Mouse (Mus musculus) heart, postnatal 0 days (tissue): ENCODE results near the gene Enox1. TPM values are rescaled to one million over a fixed set of nuclear protein-coding genes. Genes with fewer than 3 reads are reported as not detected.

Source experiments
- ATAC-seq: fragments of 200-750 bp; cut with Nextera tagmentation; 2 replicates; pipeline ENCODE4 v1.8.0; 2017; ENCODE audit warnings: low read depth, moderate number of reproducible peaks, moderate library complexity; ENCODE audit not compliant: insufficient read depth
- DNase-seq: peaks from one replicate; pipeline ENCODE4 v3.0.0-alpha.2; 2016; ENCODE audit warnings: low spot score
- H3K27ac ChIP-seq: fragments of 300-500 bp; sonication (generic); 2 replicates; pipeline ENCODE4 v1.5.1; 2014; ENCODE audit warnings: low read depth, mild to moderate bottlenecking
- H3K27me3 ChIP-seq: fragments of 300-500 bp; sonication (generic); 2 replicates; pipeline ENCODE4 v1.6.1; 2014; ENCODE audit warnings: low read length, mixed read lengths; ENCODE audit not compliant: control insufficient read depth, insufficient read depth
- H3K36me3 ChIP-seq: fragments of 300-500 bp; sonication (generic); replicated peaks from 2 replicates; pipeline ENCODE4 v1.6.1; 2014; ENCODE audit warnings: low read length, mixed read lengths; ENCODE audit not compliant: control insufficient read depth, insufficient read depth
- H3K4me1 ChIP-seq: fragments of 300-500 bp; sonication (generic); 2 replicates; pipeline ENCODE4 v1.6.1; 2014; ENCODE audit warnings: antibody characterized with exemption; ENCODE audit not compliant: control insufficient read depth, insufficient read depth
- H3K4me2 ChIP-seq: fragments of 300-500 bp; sonication (generic); 2 replicates; pipeline ENCODE4 v1.6.1; 2014; ENCODE audit warnings: low read depth, mild to moderate bottlenecking, low read length, moderate library complexity
- H3K4me3 ChIP-seq: fragments of 300-500 bp; sonication (generic); 2 replicates; pipeline ENCODE4 v1.5.1; 2014; ENCODE audit warnings: low read depth, low read length
- H3K9ac ChIP-seq: fragments of 300-500 bp; sonication (generic); replicated peaks from 2 replicates; pipeline ENCODE4 v1.6.1; 2014; ENCODE audit warnings: low read depth, low read length, mixed read lengths
- H3K9me3 ChIP-seq: fragments of 300-500 bp; sonication (generic); replicated peaks from 2 replicates; pipeline ENCODE4 v1.6.1; 2016; ENCODE audit warnings: low read length; ENCODE audit not compliant: control insufficient read depth
- CTCF ChIP-seq: IDR thresholded peaks from 2 replicates; pipeline ENCODE4 v1.5.1; 2016; ENCODE audit warnings: antibody characterized with exemption, control low read depth, low read depth
- EP300 ChIP-seq: IDR thresholded peaks from 2 replicates; pipeline ENCODE4 v1.6.1; 2016; ENCODE audit warnings: antibody characterized with exemption, low read depth
- WGBS: fragments of 180-500 bp; shearing (Covaris S2); extraction: QIAGEN DNeasy Blood & Tissue Kit; methylation state at CpG from one replicate; pipeline ENCODE4 v1.1.7; 2014; 5-methylcytosine and 5-hydroxymethylcytosine counted together
- polyA plus RNA-seq: library from polyadenylated mRNA; unstranded; fragments of >200 nt; fragmentation: Nextera tagmentation; extraction: Ambion mirVana; gene quantifications from 2 replicates; pipeline ENCODE4 v1.2.1, GENCODE M21; 2015
- total RNA-seq: library from RNA; depleted of rRNA; stranded (reverse); fragments of >200 nt; gene quantifications from 2 replicates; pipeline ENCODE4 v1.2.3, GENCODE M21; 2014; ENCODE audit warnings: low replicate concordance

Enox1 gene
- total and polyA plus RNA-seq, 2 experiments from 2014 or later, result 0.83 to 2.6 TPM

DNA sequence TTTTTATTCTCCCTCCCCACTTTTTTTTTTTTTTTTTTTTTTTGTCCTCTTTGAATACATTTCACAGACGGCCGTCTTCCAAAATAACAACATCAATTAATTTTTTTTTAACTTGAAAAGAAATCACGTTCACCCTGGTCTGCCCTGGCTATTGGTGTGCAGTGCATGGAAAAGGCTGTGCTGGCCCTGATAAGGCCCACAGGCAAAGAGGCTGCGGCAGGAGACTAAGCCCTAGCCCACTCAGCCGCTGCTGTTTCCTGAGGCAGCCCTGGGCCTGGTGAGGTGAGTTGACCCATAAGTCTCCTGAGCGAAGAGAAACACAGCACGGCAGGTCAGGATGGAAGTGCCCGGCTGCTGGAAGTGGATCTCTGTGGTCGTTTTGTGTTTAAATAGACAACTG is 349.8 kb downstream of the Enox1 start:
- WGBS, result 63% methylated on average over 9 of the region's 9 CpGs
- Histone ChIP-seq H3K27me3 (no peaks in the 10 kb centered on the region), H3K9me3 (no peaks in the 10 kb centered on the region), H3K27ac (no peak overlapping the region), H3K4me3 (no peak overlapping the region), H3K9ac (no peak overlapping the region), H3K4me1 (0 out of 2 replicates have a peak, but pooled peaks cover 6% of the 10 kb centered on the region), H3K36me3 (no peaks in the 10 kb centered on the region), H3K4me2 (no peak overlapping the region)
- DNase-seq (no peak), ATAC-seq (no peak)
- TF ChIP-seq EP300 (no peak), CTCF (no peak)

DNA sequence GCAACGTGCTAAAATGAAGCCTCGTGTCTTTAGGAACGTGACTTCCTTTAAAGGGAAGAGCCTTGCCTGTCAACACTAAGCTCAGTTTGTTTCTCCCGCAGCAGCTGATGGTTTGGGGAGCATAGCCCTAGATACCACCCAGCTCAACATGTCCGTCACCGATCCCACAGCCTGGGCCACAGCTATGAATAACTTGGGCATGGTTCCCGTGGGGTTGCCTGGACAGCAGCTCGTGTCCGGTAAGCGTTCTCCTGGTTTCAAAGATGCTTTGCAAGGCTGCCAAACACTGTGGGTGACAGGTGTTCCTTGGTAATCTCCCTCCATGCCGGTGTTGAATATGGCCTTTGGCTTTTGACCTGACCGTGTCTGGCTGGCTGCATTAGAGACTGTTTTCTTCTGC is 351.5 kb downstream of the Enox1 start:
- H3K4me3 ChIP-seq, result no peak overlapping the region
- no peaks in the 10 kb centered on the region for H3K36me3 ChIP-seq
- no peak overlapping the region for H3K27ac ChIP-seq
- H3K4me2 ChIP-seq, result no peak overlapping the region
- H3K27me3 ChIP-seq, result no peaks in the 10 kb centered on the region
- WGBS, result 36% methylated on average over 12 of the region's 12 CpGs
- TF ChIP-seq EP300 (no peak), CTCF (no peak)
- 0 out of 2 replicates have a peak, but pooled peaks cover under 1% of the 10 kb centered on the region for H3K9me3 ChIP-seq
- DNase-seq (peak; percentile 54), ATAC-seq (no peak)
- no peak overlapping the region for H3K9ac ChIP-seq
- H3K4me1 ChIP-seq, result 0 out of 2 replicates have a peak, but pooled peaks cover 6% of the 10 kb centered on the region

DNA sequence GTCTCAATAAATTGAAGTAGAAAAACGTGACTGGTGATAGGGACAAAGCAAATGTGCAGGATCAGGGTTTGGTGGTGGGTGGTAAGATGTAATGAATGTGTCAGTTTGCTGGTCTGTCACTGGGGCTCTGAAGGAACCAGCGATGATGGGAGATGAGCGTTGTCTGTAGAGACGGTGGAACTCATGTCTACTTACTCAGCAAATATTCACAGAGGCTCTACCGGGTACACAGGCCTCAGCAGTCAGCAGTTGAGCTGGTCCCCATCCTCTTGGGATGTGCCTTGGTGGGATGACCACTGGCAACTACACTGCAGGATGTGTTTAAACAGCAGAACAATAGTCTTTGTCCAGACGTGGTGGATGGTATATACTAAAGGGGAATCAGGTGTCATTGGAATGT is 352.5 kb downstream of the Enox1 start:
- Histone ChIP-seq H3K4me1 (0 out of 2 replicates have a peak, but pooled peaks cover 6% of the 10 kb centered on the region), H3K9ac (no peak overlapping the region), H3K9me3 (0 out of 2 replicates have a peak, but pooled peaks cover 4% of the 10 kb centered on the region), H3K27ac (no peak overlapping the region), H3K4me2 (no peak overlapping the region), H3K36me3 (no peaks in the 10 kb centered on the region), H3K4me3 (no peak overlapping the region), H3K27me3 (no peaks in the 10 kb centered on the region)
- TF ChIP-seq EP300 (no peak), CTCF (no peak)
- 85% methylated on average over 6 of the region's 6 CpGs for WGBS
- DNase-seq (no peak), ATAC-seq (no peak)

DNA sequence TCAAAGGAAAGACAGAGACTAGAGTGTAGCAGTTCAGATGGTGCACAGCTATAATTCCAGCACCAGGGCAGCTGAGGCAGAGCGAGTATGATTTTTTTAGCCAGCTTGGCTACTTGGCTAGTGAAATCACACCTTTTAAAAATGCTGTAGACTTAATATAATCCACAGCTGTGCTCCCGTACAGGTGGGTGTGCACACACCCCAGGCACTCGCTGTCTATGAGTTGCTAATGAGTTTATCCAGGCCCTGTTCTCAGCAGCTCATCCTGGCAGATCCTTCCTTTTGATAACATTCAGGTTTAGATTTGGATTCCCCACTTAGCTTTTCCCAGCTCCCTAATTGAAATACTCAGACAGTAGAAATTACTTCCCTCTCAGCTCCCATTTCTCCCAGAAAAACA is 353.4 kb downstream of the Enox1 start:
- H3K9me3 ChIP-seq, result 0 out of 2 replicates have a peak, but pooled peaks cover 4% of the 10 kb centered on the region
- no peaks in the 10 kb centered on the region for H3K36me3 ChIP-seq
- no peak overlapping the region for H3K4me2 ChIP-seq
- no peak for TF ChIP-seq EP300
- TF ChIP-seq CTCF, result no peak
- ATAC-seq (no peak), DNase-seq (no peak)
- 73% methylated on average over 3 of the region's 3 CpGs for WGBS
- no peaks in the 10 kb centered on the region for H3K27me3 ChIP-seq
- no peak overlapping the region for H3K9ac ChIP-seq
- 0 out of 2 replicates have a peak, but pooled peaks cover 6% of the 10 kb centered on the region for H3K4me1 ChIP-seq
- H3K27ac ChIP-seq, result no peak overlapping the region
- H3K4me3 ChIP-seq, result no peak overlapping the region

DNA sequence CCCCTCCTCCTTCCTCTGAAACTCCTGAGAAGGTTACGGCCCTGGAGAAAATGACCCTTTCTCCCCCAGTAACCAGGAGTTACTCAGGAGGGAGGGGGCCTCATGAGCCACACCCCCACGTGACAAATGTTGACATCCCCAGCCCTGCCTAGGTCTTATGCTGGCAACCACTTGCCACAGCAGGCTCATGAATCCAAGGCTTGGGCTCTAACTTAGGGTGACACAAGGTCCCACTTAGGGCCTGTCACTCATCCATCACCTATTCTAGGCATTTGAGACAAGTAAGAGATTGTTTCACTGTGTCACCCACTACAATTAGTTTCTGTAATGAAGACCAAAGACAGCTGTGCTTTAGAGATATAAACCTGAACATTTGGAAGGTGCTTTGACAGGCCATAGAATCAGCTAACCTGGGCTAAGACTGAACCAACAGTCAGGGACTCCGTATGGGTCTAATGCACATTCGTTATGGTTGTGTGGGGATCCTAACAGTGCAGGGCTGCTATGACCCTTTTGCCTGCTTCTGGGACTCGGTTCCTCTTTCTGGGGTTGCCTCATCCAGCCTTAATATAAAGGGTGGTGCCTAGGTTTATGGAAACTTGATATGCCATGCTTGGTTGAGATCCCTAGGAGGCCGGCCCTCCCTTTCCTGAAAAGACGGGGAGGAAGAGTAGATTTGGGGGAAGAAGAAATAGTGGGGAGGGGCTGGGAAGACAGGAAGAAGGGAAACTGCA is 354.7 kb downstream of the Enox1 start:
- Histone ChIP-seq H3K9ac (no peak overlapping the region), H3K4me2 (no peak overlapping the region), H3K9me3 (0 out of 2 replicates have a peak, but pooled peaks cover 4% of the 10 kb centered on the region), H3K4me1 (0 out of 2 replicates have a peak, but pooled peaks cover 6% of the 10 kb centered on the region), H3K27me3 (no peaks in the 10 kb centered on the region), H3K27ac (no peak overlapping the region), H3K36me3 (no peaks in the 10 kb centered on the region), H3K4me3 (no peak overlapping the region)
- ATAC-seq (no peak), DNase-seq (no peak)
- WGBS, result 76% methylated on average over 7 of the region's 7 CpGs
- TF ChIP-seq EP300 (no peak), CTCF (no peak)

DNA sequence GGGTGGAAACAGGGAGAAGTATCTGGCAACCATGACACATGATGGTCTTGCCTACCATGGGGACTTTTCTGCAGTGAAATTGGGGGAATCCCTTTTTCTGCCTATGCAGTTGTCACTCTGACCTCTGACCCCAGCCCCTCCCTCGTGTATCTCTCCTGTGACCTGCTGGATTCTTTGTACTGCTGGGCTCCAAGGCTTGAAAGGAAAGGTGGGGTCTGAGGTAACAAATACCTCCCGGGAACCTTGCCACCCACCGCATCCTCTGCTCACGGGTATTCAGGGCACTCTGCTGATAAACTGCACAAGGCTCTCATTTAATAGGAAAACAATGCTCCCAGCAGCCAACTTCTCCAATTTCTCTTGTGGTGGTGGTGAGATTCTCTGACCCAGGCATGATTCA is 361.5 kb downstream of the Enox1 start:
- 0 out of 2 replicates have a peak, but pooled peaks cover 4% of the 10 kb centered on the region for H3K9me3 ChIP-seq
- H3K4me3 ChIP-seq, result no peak overlapping the region
- no peak overlapping the region for H3K9ac ChIP-seq
- no peak for DNase-seq
- H3K27ac ChIP-seq, result no peak overlapping the region
- no peaks in the 10 kb centered on the region for H3K4me1 ChIP-seq
- WGBS, result 71% methylated on average over 4 of the region's 4 CpGs
- no peak for ATAC-seq
- TF ChIP-seq CTCF, result no peak
- no peak for TF ChIP-seq EP300
- no peaks in the 10 kb centered on the region for H3K36me3 ChIP-seq
- no peaks in the 10 kb centered on the region for H3K27me3 ChIP-seq
- H3K4me2 ChIP-seq, result no peak overlapping the region
